Mouse (Mus musculus) hindbrain, embryonic 13.5 days (tissue): ENCODE results near the gene Lrp6. TPM values are rescaled to one million over a fixed set of nuclear protein-coding genes. Genes with fewer than 3 reads are reported as not detected.
A peak's percentile ranks its signal among the peaks of the same experiment; 100 is the strongest.

Source experiments
- ATAC-seq: fragments of 200-750 bp; cut with Nextera tagmentation; 2 replicates; pipeline ENCODE4 v1.8.0; 2017; ENCODE audit warnings: moderate TSS enrichment; ENCODE audit not compliant: low FRiP score
- H3K27ac ChIP-seq: fragments of 300-500 bp; sonication (generic); 2 replicates; pipeline ENCODE4 v1.5.1; 2015; ENCODE audit warnings: inconsistent platforms, mild to moderate bottlenecking, moderate library complexity
- H3K27me3 ChIP-seq: fragments of 300-500 bp; sonication (generic); 2 replicates; pipeline ENCODE4 v1.6.1; 2015; ENCODE audit warnings: mild to moderate bottlenecking, inconsistent platforms
- H3K36me3 ChIP-seq: fragments of 300-500 bp; sonication (generic); 2 replicates; pipeline ENCODE4 v1.6.1; 2015; ENCODE audit warnings: mild to moderate bottlenecking, inconsistent platforms
- H3K4me1 ChIP-seq: fragments of 300-500 bp; sonication (generic); replicated peaks from 2 replicates; pipeline ENCODE4 v1.6.1; 2015; ENCODE audit warnings: inconsistent platforms
- H3K4me2 ChIP-seq: fragments of 300-500 bp; sonication (generic); 2 replicates; pipeline ENCODE4 v1.6.1; 2015; ENCODE audit warnings: inconsistent platforms, mild to moderate bottlenecking, moderate library complexity
- H3K4me3 ChIP-seq: fragments of 300-500 bp; sonication (generic); 2 replicates; pipeline ENCODE4 v1.5.1; 2015; ENCODE audit warnings: mild to moderate bottlenecking, inconsistent platforms
- H3K9ac ChIP-seq: fragments of 300-500 bp; sonication (generic); 2 replicates; pipeline ENCODE4 v1.6.1; 2015; ENCODE audit warnings: mild to moderate bottlenecking, inconsistent platforms
- H3K9me3 ChIP-seq: fragments of 300-500 bp; sonication (generic); 2 replicates; pipeline ENCODE4 v1.6.1; 2016; ENCODE audit warnings: inconsistent platforms
- WGBS: fragments of 180-500 bp; shearing (Covaris S2); methylation state at CpG from one replicate; pipeline ENCODE4 v1.1.7; 2015; 5-methylcytosine and 5-hydroxymethylcytosine counted together
- polyA plus RNA-seq: library from polyadenylated mRNA; unstranded; fragments of >200 nt; fragmentation: Nextera tagmentation; extraction: Ambion mirVana; gene quantifications from 2 replicates; pipeline ENCODE4 v1.2.1, GENCODE M21; 2015

Gene Lrp6
- polyA plus RNA-seq, result 20.6 and 22.3 TPM in 2 replicates

DNA sequence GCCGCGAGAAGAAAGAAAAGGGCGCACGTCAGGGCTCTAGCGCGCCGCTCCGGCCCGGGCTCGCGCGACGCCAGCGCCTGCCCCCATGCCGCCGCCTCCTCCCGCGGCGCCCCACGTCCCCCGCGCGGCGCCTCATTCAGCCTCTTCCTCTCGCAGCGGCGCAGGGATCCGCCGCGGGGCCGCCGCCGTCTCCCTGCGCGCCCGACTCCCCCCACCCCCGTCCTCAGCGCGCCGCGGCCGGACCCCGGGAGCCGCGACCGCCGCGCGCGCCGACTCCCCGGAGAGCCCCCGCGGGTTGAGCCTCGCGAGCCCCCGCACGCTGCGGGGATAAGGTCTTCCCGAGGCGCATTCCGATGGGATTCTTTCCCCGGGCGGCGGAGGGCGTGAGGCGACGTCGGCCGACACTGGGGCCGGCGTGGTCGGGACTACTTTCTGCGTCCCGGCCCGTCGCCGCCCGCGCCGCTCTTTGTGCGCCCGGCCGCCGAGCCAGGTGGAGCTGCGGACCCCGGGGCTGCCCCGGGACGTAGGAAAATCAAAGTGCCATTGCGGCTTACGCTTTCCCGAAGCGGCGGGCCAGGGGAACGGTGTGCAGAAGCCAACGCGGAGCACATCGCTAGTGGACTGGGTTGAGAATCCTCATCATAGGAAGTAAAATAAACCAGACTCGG, at the start of gene Lrp6:
Gene Lrp6, minus strand, starts transcription at position 148 of the 668 bp plus-strand sequence.
- Histone ChIP-seq H3K9ac (peak within 1 kb of the TSS; percentile 97), H3K27ac (peak within 1 kb of the TSS; percentile 100), H3K4me1 (peaks cover 37% of the 10 kb centered on the region), H3K9me3 (no peaks in the 10 kb centered on the region), H3K27me3 (no peaks in the 10 kb centered on the region), H3K4me2 (peak within 1 kb of the TSS; percentile 76), H3K36me3 (no peaks in the 10 kb centered on the region), H3K4me3 (peak within 1 kb of the TSS; percentile 95)
- peak; percentile 93 for ATAC-seq
- WGBS, result under 1% methylated on average over 95 of the region's 99 CpGs

DNA sequence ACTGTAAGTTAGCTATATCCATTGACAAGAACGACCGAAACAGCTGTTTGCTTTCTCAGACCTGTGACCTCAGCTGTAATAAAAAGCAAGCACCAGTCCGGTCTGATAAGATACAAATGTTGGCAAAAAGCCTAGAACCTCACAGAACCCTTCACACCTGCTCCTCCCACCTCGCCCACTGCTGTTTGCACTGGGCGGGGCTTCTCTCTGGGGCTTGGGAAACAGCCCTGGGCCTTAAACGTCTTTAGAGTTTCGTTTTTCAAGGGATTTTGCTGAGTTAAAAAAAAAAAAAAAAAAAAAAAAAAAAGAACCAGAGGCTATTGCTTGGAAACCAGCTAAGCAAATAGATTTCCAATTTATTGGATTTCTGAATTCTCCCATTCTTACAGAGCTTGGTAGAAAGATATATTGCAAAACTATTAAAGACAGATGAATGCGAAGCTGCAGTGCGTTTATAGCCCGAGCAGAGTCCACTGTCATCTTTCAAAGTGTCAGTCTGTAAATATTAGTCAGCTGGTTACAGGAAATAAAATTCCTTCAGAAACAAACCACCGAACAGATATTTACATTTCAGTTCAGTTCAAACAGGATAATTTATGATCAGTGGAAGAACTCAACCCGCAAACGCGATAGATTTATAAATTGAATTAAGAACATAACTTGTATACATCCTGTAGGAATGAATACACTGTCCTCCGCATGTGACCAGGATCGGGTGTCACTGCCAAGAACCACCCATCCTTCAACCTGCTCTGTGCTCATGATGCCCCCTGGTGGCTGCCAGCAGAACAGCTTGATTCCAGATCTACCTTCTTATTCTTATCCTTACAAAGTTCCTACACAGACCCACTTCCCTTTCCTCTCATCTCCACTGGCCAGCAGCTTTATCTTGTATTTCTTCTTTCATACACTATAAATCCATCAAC, 48.2 kb upstream of the Lrp6 start:
- H3K27me3 ChIP-seq, result no peaks in the 10 kb centered on the region
- no peak overlapping the region for H3K4me3 ChIP-seq
- no peak overlapping the region for H3K9ac ChIP-seq
- H3K4me2 ChIP-seq, result no peak overlapping the region
- 23% methylated on average over 16 of the region's 16 CpGs for WGBS
- H3K27ac ChIP-seq, result no peak overlapping the region
- H3K36me3 ChIP-seq, result no peaks in the 10 kb centered on the region
- ATAC-seq, result peak; percentile 72; the same call in 1 of the 2 replicates
- 0 out of 2 replicates have a peak, but pooled peaks cover 3% of the 10 kb centered on the region for H3K4me1 ChIP-seq
- no peaks in the 10 kb centered on the region for H3K9me3 ChIP-seq

DNA sequence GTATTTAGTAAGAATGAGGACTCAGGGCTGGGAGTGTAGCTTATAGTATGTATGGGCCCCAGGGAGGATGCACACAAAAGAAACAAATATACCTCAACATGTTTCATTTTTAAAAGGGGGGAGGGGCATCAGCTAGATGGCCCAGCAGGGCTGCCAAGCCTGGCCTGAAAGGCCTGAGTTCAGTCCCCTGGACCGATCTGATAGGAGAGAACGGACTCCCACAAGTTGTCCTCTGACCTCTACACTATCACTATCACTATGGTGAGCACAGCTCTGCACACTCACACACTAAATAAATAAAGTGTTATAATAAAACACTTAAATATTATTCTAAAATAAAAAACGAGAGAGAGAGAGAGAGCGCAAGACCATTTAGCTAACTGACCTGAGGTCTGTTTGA, 47.6 kb upstream of the Lrp6 start:
- no peak overlapping the region for H3K9ac ChIP-seq
- no peak overlapping the region for H3K27ac ChIP-seq
- 83% methylated on average over 4 of the region's 4 CpGs for WGBS
- no peaks in the 10 kb centered on the region for H3K27me3 ChIP-seq
- 0 out of 2 replicates have a peak, but pooled peaks cover 3% of the 10 kb centered on the region for H3K4me1 ChIP-seq
- ATAC-seq, result no peak
- H3K9me3 ChIP-seq, result no peaks in the 10 kb centered on the region
- H3K36me3 ChIP-seq, result no peaks in the 10 kb centered on the region
- no peak overlapping the region for H3K4me3 ChIP-seq
- no peak overlapping the region for H3K4me2 ChIP-seq

DNA sequence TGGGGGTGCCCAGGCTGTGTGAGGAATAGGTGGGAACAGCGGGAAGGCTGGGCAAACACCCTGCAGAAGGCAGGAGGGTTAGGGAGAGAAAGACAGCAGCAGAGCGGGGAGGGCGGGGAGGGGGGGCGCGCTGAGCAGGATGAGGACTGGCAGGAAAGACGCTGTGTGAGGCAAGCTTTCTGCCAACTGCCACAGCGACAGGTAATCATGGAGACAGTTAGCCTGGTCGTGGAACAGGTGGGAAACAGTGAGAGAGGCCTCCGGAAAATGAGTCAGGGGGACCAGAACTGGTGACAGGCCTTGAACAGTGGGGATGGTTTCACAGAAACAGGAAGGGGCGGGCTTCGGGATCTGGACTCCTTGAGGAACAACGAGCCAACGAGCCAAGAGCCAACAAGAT, 45.1 kb upstream of the Lrp6 start:
- no peak for ATAC-seq
- no peak overlapping the region for H3K4me3 ChIP-seq
- H3K36me3 ChIP-seq, result no peaks in the 10 kb centered on the region
- H3K27ac ChIP-seq, result no peak overlapping the region
- 81% methylated on average over 13 of the region's 13 CpGs for WGBS
- no peak overlapping the region for H3K9ac ChIP-seq
- no peaks in the 10 kb centered on the region for H3K9me3 ChIP-seq
- H3K4me1 ChIP-seq, result peaks cover 3% of the 10 kb centered on the region; the same call in 1 of the 2 replicates
- no peak overlapping the region for H3K4me2 ChIP-seq
- no peaks in the 10 kb centered on the region for H3K27me3 ChIP-seq

DNA sequence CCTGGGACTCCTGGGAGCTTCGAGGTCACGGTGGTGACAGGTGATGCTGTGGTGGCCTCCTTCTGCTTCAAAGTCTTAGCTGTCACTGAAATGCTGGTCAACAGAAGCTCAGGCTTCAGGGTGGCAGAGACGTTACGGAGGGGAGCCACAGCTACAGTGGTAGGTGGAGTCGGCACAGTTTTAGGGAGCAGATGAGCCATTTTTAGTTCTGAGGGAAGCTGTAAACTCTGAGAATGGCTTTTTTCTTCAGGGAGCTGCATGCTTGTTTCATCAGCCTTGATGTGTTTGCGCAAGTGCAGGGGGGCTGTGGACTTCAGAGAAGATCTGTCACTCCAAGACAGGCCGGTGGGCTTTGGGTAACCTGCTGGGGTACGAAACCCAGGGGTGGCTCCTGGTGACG, 43.6 kb upstream of the Lrp6 start:
- no peak for ATAC-seq
- H3K4me3 ChIP-seq, result no peak overlapping the region
- H3K27ac ChIP-seq, result no peak overlapping the region
- 90% methylated on average over 9 of the region's 9 CpGs for WGBS
- no peak overlapping the region for H3K9ac ChIP-seq
- no peaks in the 10 kb centered on the region for H3K9me3 ChIP-seq
- no peaks in the 10 kb centered on the region for H3K36me3 ChIP-seq
- peaks cover 6% of the 10 kb centered on the region; the same call in 1 of the 2 replicates for H3K4me1 ChIP-seq
- no peaks in the 10 kb centered on the region for H3K27me3 ChIP-seq
- H3K4me2 ChIP-seq, result no peak overlapping the region

DNA sequence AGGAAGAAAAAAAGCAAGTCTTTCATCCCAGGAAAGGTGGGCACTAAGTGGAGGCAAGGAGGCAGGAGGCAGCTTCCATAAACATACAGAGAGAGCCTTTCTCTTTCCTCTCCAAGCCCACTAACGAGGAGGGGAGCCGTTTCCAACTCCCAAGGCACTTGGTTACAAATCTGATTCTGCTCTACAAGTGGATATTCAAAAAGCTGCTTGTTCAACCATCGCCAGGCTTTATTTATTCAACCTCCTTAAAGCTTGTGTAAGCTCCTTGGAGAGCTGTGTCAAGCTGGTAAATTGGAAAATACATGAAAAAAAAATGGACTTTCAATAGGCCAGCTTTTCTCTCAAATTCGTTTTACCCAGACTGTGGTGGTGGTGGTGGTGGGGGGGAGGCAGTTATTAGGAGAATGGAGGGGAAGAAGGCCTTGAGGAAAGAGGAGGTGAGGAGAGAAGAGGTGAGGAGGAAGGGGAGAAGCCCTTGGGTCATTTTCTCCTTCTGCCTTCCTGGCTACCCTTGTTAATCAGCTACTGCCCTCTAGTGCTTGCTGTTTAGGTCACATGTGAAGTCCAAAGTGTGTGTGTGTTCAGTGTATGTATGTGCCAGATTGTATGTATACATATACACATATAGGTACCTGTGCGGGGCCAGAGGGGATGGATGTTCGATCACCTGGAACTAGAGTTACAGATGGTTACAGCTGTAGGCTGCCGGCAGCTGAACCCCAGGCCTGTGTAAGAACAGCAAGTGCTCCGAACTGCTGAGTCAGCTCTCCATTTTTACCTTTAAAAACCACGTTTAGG, 40.4 kb upstream of the Lrp6 start:
- Histone ChIP-seq H3K27ac (no peak overlapping the region), H3K4me2 (no peak overlapping the region), H3K27me3 (no peaks in the 10 kb centered on the region), H3K4me3 (no peak overlapping the region), H3K36me3 (no peaks in the 10 kb centered on the region), H3K9me3 (no peaks in the 10 kb centered on the region), H3K4me1 (peaks cover 4% of the 10 kb centered on the region; the same call in 1 of the 2 replicates), H3K9ac (no peak overlapping the region)
- peak; percentile 54 for ATAC-seq
- 65% methylated on average over 9 of the region's 9 CpGs for WGBS

DNA sequence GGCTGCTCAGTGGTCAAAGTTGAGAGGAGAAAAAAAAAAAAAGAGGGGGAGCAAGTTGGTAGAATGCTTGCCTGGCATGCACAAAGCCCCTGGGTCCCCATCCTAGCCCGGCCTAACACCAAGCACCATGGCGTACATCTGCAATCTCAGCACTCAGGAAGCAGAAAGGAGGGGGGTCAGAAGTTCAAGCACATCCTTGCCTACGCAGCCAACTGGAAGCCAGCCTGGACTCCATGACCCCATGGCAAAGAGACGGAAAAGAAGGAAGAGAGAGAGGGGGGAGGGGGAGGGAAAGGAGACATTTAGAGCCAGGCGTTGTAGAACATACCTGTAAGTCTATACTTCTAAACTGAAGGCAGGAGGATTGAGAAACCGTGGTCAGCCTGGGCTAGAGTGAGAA, 39.8 kb upstream of the Lrp6 start:
- no peak overlapping the region for H3K27ac ChIP-seq
- no peaks in the 10 kb centered on the region for H3K27me3 ChIP-seq
- no peak overlapping the region for H3K9ac ChIP-seq
- ATAC-seq, result no peak
- H3K4me1 ChIP-seq, result peaks cover 4% of the 10 kb centered on the region; the same call in 1 of the 2 replicates
- H3K36me3 ChIP-seq, result no peaks in the 10 kb centered on the region
- H3K4me3 ChIP-seq, result no peak overlapping the region
- H3K9me3 ChIP-seq, result no peaks in the 10 kb centered on the region
- WGBS, result 74% methylated on average over 6 of the region's 6 CpGs
- no peak overlapping the region for H3K4me2 ChIP-seq

DNA sequence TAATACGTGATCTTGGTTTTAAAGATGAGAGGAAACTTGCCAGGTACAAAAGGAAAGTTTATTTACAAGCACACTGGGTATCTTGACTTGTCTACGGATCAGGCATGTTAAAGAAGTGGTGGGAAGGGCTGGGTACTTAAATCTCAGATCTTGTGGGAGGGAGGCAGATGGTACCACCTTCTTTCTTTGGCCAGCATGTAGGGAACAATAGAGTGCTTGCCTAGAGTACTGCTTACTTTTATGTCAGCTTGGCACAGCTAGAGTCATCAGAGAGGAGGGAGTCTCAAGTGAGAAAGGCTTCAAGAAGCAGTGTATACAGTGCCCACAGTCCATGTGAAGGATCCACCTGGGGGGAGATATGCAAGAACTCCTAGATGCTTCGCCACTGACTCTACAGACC, 38.4 kb upstream of the Lrp6 start:
- ATAC-seq, result no peak

DNA sequence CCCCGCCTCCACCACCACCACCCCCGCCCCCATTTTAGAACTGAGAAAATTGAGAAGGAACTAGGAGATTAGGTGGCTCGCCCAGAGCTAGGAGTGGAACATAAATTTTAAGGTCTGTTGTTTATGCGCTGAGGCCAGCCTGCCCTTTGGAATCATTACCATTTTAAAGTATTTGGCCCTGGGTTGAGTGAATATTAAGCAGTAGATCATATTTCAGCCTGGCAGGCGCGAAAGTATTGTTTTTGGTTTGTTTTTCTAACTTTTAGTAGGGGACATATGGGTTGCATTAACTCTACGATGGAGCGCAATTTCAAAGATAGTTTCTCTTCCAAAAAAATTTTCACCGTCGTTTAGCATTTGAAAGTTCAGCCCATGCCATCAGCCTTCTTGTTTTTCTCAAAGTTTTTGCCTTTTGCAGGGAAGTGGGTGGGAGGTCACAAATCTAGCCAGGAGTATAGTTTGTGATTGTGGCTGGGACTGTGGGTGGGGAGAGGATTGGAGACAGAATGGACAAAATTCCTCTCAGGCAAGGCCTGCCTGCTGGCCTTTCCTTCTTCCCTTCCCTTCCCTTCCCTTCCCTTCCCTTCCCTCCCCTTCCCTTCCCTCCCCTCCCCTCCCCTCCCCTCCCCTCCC, 35.7 kb upstream of the Lrp6 start:
- no peak overlapping the region for H3K4me3 ChIP-seq
- no peak for ATAC-seq
- H3K27me3 ChIP-seq, result no peaks in the 10 kb centered on the region
- H3K36me3 ChIP-seq, result no peaks in the 10 kb centered on the region
- no peak overlapping the region for H3K9ac ChIP-seq
- no peaks in the 10 kb centered on the region for H3K9me3 ChIP-seq
- H3K4me1 ChIP-seq, result peaks cover 4% of the 10 kb centered on the region; the same call in 1 of the 2 replicates
- H3K27ac ChIP-seq, result no peak overlapping the region
- H3K4me2 ChIP-seq, result no peak overlapping the region
- WGBS, result 59% methylated on average over 10 of the region's 10 CpGs

More for the DNA sequence above, 38.4 kb upstream of the Lrp6 start:
- H3K4me3 ChIP-seq, result no peak overlapping the region
- H3K9ac ChIP-seq, result no peak overlapping the region
- H3K27ac ChIP-seq, result no peak overlapping the region
- WGBS, result 87% methylated on average over 3 of the region's 3 CpGs
- H3K9me3 ChIP-seq, result no peaks in the 10 kb centered on the region
- no peaks in the 10 kb centered on the region for H3K27me3 ChIP-seq
- no peaks in the 10 kb centered on the region for H3K36me3 ChIP-seq
- peaks cover 4% of the 10 kb centered on the region; the same call in 1 of the 2 replicates for H3K4me1 ChIP-seq
- no peak overlapping the region for H3K4me2 ChIP-seq

DNA sequence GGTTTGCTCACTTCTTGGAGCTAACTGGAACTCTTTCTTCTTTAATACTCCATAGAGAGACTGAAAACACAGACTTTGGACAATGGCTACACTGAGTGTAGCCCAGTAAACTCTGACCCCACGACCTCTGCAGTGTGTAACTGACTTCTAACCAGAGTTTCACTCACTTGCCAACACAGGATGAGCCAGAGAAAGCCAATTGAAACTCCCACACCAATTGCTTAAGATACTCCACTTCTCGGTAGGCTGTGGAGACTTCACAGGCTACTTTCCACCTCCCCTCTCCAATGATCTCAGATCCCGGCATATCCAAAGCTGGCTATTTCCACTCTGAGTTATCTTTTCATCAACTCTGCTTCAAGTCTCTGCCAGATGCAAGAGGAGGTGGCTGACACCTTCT, 35.0 kb upstream of the Lrp6 start:
- no peak for ATAC-seq

DNA sequence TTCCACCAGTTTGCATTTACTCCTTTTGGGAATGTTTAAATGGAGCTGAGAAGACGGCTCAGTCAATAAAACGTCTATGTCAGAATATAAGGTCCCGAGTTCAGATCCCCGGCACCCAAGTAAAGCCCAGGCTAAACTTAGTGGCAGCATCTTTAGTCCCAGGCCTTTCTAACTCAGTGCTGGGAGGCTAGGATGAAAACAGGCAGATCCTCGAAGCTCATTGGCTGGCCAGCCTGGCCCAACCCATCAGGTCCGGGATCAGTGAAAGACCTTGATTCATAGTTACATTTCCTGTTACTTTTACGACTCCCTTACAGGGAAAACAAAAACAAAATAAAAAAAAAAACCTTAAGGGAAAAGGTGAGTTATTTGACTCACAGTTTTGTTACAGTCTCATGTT, 34.4 kb upstream of the Lrp6 start:
- H3K9ac ChIP-seq, result no peak overlapping the region
- H3K27me3 ChIP-seq, result no peaks in the 10 kb centered on the region
- H3K36me3 ChIP-seq, result no peaks in the 10 kb centered on the region
- no peaks in the 10 kb centered on the region for H3K9me3 ChIP-seq
- H3K4me1 ChIP-seq, result no peaks in the 10 kb centered on the region
- WGBS, result 63% methylated on average over 7 of the region's 7 CpGs
- no peak overlapping the region for H3K4me3 ChIP-seq
- H3K4me2 ChIP-seq, result no peak overlapping the region
- H3K27ac ChIP-seq, result no peak overlapping the region
- ATAC-seq, result no peak

More for the DNA sequence above, 35.0 kb upstream of the Lrp6 start:
- peaks cover 2% of the 10 kb centered on the region; the same call in 1 of the 2 replicates for H3K4me1 ChIP-seq
- WGBS, result 55% methylated on average over 3 of the region's 3 CpGs
- H3K9ac ChIP-seq, result no peak overlapping the region
- no peaks in the 10 kb centered on the region for H3K9me3 ChIP-seq
- H3K4me3 ChIP-seq, result no peak overlapping the region
- no peak overlapping the region for H3K27ac ChIP-seq
- H3K36me3 ChIP-seq, result no peaks in the 10 kb centered on the region
- no peak overlapping the region for H3K4me2 ChIP-seq
- no peaks in the 10 kb centered on the region for H3K27me3 ChIP-seq
